Mouse (Mus musculus) common myeloid progenitor, adult 5-6 weeks (primary cell): ENCODE measurements around the gene Thg1l. TPM values are rescaled to one million over a fixed set of nuclear protein-coding genes. Genes with fewer than 3 reads are reported as not detected.

Experiments used
- ATAC-seq: replicated peaks from 2 replicates; pipeline ENCODE4 v1.8.0; 2016; ENCODE audit warnings: low read depth, mild to moderate bottlenecking, moderate TSS enrichment, inconsistent platforms; ENCODE audit not compliant: poor library complexity, severe bottlenecking
- total RNA-seq: library from RNA; stranded (forward); fragments of 200-1000, 187-1606 nt; gene quantifications from 2 replicates; pipeline ENCODE4 v1.2.3, GENCODE M21; 2017

Gene Thg1l
- total RNA-seq = 21.9 and 29.7 TPM in 2 replicates

GRCm38 (mm10) chr11:45955127-45955627 is at the start of gene Thg1l:
Gene Thg1l, minus strand, starts transcription at chr11:45955494.
- ATAC-seq = peak; percentile 98

GRCm38 (mm10) chr11:45992087-45992486 is 36.8 kb upstream of the Thg1l start:
- ATAC-seq = no peak

GRCm38 (mm10) chr11:45991604-45992003 is 36.3 kb upstream of the Thg1l start:
- ATAC-seq = peak; percentile 36; the same call in 1 of the 2 replicates

GRCm38 (mm10) chr11:45980893-45981253 is 25.6 kb upstream of the Thg1l start:
- ATAC-seq = no peak

GRCm38 (mm10) chr11:45979946-45980892 is 24.9 kb upstream of the Thg1l start, which contains the start of gene Sox30:
Gene Sox30, plus strand, starts transcription at chr11:45980310.
- ATAC-seq = peak; percentile 72

- no peak for ATAC-seq
Measured at GRCm38 (mm10) chr11:45976061-45976460, 20.8 kb upstream of the Thg1l start.

GRCm38 (mm10) chr11:45974466-45974865 is 19.2 kb upstream of the Thg1l start:
- ATAC-seq = no peak

- no peak for ATAC-seq
Measured at GRCm38 (mm10) chr11:45973635-45974034, 18.3 kb upstream of the Thg1l start.

- ATAC-seq = no peak
Measured at GRCm38 (mm10) chr11:45968466-45968865, 13.2 kb upstream of the Thg1l start.

- ATAC-seq = no peak
Measured at GRCm38 (mm10) chr11:45966896-45967295, 11.6 kb upstream of the Thg1l start.

- ATAC-seq = no peak
Measured at GRCm38 (mm10) chr11:45960003-45960402, 4.7 kb upstream of the Thg1l start.

GRCm38 (mm10) chr11:45959598-45959997 is 4.3 kb upstream of the Thg1l start:
- no peak for ATAC-seq

GRCm38 (mm10) chr11:45947491-45947890 is 7.8 kb downstream of the Thg1l start:
- ATAC-seq = no peak

- no peak for ATAC-seq
Measured at GRCm38 (mm10) chr11:45946796-45947195, 8.5 kb downstream of the Thg1l start.

- peak; percentile 91 for ATAC-seq
Measured at GRCm38 (mm10) chr11:45944643-45945156, 10.6 kb downstream of the Thg1l start, which contains the start of gene Lsm11. Gene Lsm11, minus strand, starts transcription at chr11:45944935.

- ATAC-seq = peak; percentile 24; the same call in 1 of the 2 replicates
Measured at GRCm38 (mm10) chr11:45943891-45944642, 11.2 kb downstream of the Thg1l start.

- no peak for ATAC-seq
Measured at GRCm38 (mm10) chr11:45943108-45943705, 12.1 kb downstream of the Thg1l start.

- no peak for ATAC-seq
Measured at GRCm38 (mm10) chr11:45942281-45942680, 13.0 kb downstream of the Thg1l start.

- peak; percentile 48; the same call in 1 of the 2 replicates for ATAC-seq
Measured at GRCm38 (mm10) chr11:45938917-45939316, 16.4 kb downstream of the Thg1l start.

- no peak for ATAC-seq
Measured at GRCm38 (mm10) chr11:45937478-45937877, 17.8 kb downstream of the Thg1l start.
